Mouse (Mus musculus): ENCODE results near the gene Gm5148. TPM values are rescaled to one million over a fixed set of nuclear protein-coding genes. Genes with fewer than 3 reads are reported as not detected.

The Gm5148 gene
- total and polyA plus RNA-seq, 2 experiments from 2014 or later: 1.8 TPM; not detected in 1

GRCm38 (mm10) chr3:37726501-37727140, 2.3 kb upstream of the Gm5148 start:
- ATAC-seq (ENCODE audit: insufficient read depth, low read depth) (no peak), DNase-seq (ENCODE audit: low spot score) (no peak)
- Histone ChIP-seq H3K4me2 (ENCODE audit: low read depth, low read length) (no peak overlapping the region), H3K9ac (replicated peaks; ENCODE audit: low read depth, low read length) (no peak overlapping the region), H3K27ac (ENCODE audit: low read depth) (no peak overlapping the region), H3K9me3 (replicated peaks; ENCODE audit: control insufficient read depth, low read length) (no peaks in the 10 kb centered on the region), H3K4me3 (ENCODE audit: low read depth, low read length) (no peak overlapping the region), H3K4me1 (ENCODE audit: control insufficient read depth, insufficient read depth) (peaks cover 16% of the 10 kb centered on the region), H3K36me3 (replicated peaks; ENCODE audit: control insufficient read depth, insufficient read depth, low read length) (no peaks in the 10 kb centered on the region), H3K27me3 (ENCODE audit: control insufficient read depth, insufficient read depth, low read length) (no peaks in the 10 kb centered on the region)
- TF ChIP-seq CTCF (IDR thresholded peaks at IDR 0.05; ENCODE audit: low read depth): no peak
- WGBS: 59% methylated on average over 4 of the region's 4 CpGs

DNA sequence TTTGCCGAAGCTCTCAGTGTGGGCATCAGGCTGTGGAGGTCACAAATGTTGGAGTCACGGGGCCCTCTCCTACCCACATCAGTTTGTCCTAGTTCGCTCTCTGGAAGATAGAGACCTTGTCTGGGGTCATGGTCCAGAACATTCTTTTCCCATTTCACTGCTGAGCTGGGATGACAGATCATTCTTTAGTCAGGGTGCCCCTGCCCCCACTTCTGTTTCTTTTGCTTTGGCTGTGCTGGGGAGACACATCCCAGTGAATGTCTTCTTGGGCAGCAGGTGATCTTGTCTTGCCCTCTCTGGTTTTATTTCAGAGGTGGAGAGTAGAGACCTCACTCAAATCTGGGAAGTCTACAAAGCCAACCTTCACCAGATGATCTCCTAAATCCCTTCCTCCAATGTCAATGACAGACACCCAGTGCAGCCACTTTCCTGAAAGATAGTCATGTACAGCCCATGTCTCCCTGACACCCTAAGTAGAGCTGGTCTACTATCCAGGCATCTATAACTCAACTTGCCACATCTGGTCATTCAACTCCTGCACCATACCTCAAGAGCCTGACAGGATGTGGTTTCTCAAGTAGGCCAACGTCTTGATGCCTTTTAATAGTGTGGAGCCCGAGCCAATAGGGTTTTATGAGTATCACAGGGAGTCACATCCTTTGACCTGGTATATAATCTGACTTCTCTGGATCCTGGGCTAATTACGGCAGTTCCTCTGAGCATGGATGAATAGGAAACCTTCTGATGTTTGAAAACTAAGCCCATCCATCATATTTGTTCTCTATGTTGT, 851 bp upstream of the Gm5148 start:
- no peak for ATAC-seq (ENCODE audit: insufficient read depth, low read depth)

DNA sequence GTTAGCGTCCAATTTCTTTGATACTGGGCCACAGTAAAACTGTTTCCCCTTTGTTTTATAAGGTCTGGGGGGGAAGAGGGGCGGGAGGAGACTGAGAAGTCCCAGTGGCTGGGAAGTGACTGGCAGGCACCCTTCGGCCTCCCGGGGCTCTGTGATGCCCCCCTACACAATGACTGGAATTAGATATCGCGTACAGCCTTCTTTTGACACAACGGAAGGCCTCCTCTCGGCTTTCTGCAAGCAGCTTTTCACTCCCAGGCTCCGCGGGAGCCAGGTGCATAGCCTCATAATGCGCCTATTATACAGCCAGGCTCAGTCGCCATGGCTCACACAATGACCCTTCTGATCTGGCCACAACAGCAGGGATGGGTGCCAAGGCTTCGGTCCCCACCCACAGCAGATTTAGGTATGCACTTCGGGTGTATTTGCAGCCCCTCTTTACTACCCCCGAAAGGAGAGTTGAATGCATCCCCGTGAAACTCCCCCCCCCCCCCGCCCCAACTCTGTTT, 574 bp downstream of the Gm5148 start:
- WGBS: 8% methylated on average over 17 of the region's 17 CpGs
- DNase-seq (ENCODE audit: low spot score) (no peak), ATAC-seq (ENCODE audit: insufficient read depth, low read depth) (no peak)
- TF ChIP-seq CTCF (IDR thresholded peaks at IDR 0.05; ENCODE audit: low read depth) (no peak), EP300 (IDR thresholded peaks at IDR 0.05; ENCODE audit: low read depth) (no peak)
- Histone ChIP-seq H3K4me3 (ENCODE audit: low read depth, low read length) (peak overlapping the region; percentile 40), H3K27ac (ENCODE audit: low read depth) (no peak overlapping the region), H3K4me2 (ENCODE audit: low read depth, low read length) (peak overlapping the region; percentile 68), H3K27me3 (ENCODE audit: control insufficient read depth, insufficient read depth, low read length) (no peaks in the 10 kb centered on the region), H3K9ac (replicated peaks; ENCODE audit: low read depth, low read length) (0 out of 2 replicates have a peak overlapping the region, but pooled peaks have one; percentile 15), H3K36me3 (replicated peaks; ENCODE audit: control insufficient read depth, insufficient read depth, low read length) (no peaks in the 10 kb centered on the region), H3K4me1 (ENCODE audit: control insufficient read depth, insufficient read depth) (peaks cover 9% of the 10 kb centered on the region), H3K9me3 (replicated peaks; ENCODE audit: control insufficient read depth, low read length) (no peaks in the 10 kb centered on the region)

More for the DNA sequence above, 851 bp upstream of the Gm5148 start:
- H3K4me2 ChIP-seq (ENCODE audit: low read depth, low read length): no peak overlapping the region
- H3K36me3 ChIP-seq (replicated peaks; ENCODE audit: control insufficient read depth, insufficient read depth, low read length): no peaks in the 10 kb centered on the region
- H3K27me3 ChIP-seq (ENCODE audit: control insufficient read depth, insufficient read depth, low read length): no peaks in the 10 kb centered on the region
- no peak for DNase-seq (ENCODE audit: low spot score)
- H3K4me1 ChIP-seq (ENCODE audit: control insufficient read depth, insufficient read depth): peaks cover 16% of the 10 kb centered on the region
- no peak overlapping the region for H3K4me3 ChIP-seq (ENCODE audit: low read depth, low read length)
- H3K27ac ChIP-seq (ENCODE audit: low read depth): no peak overlapping the region
- H3K9me3 ChIP-seq (replicated peaks; ENCODE audit: control insufficient read depth, low read length): no peaks in the 10 kb centered on the region
- no peak overlapping the region for H3K9ac ChIP-seq (replicated peaks; ENCODE audit: low read depth, low read length)
- TF ChIP-seq CTCF (IDR thresholded peaks at IDR 0.05; ENCODE audit: low read depth): no peak
- no peak for TF ChIP-seq EP300 (IDR thresholded peaks at IDR 0.05; ENCODE audit: low read depth)
- 82% methylated on average over 6 of the region's 6 CpGs for WGBS

DNA sequence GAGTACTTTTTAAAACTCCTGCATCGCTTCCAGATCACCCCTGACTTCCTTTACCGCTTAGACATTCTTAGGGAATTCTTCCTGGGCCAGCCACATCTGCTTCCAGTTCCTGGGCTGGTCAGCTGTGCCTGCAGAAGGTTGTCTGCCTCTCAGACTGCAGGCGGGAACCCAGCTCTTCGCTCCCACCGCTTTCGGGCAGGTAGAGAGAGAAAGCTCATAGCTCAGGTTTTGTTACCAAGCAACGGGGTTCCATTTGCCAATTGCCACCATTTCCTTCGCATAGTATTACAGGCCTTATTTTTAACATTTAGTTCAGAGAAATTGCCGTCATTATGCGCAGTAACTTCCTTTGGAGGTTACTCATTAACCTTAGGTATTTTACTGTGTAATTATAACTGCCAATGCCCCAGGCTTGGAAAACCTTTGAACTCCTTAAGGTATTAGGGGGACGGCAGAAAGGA, 1.2 kb downstream of the Gm5148 start:
- Histone ChIP-seq H3K4me1 (ENCODE audit: control insufficient read depth, insufficient read depth) (0 out of 2 replicates have a peak, but pooled peaks cover 4% of the 10 kb centered on the region), H3K4me2 (ENCODE audit: low read depth, low read length) (peak overlapping the region; percentile 68), H3K36me3 (replicated peaks; ENCODE audit: control insufficient read depth, insufficient read depth, low read length) (no peaks in the 10 kb centered on the region), H3K4me3 (ENCODE audit: low read depth, low read length) (peak overlapping the region; percentile 40; the same call in 1 of the 2 replicates), H3K9ac (replicated peaks; ENCODE audit: low read depth, low read length) (0 out of 2 replicates have a peak overlapping the region, but pooled peaks have one; percentile 15), H3K27ac (ENCODE audit: low read depth) (no peak overlapping the region), H3K27me3 (ENCODE audit: control insufficient read depth, insufficient read depth, low read length) (no peaks in the 10 kb centered on the region), H3K9me3 (replicated peaks; ENCODE audit: control insufficient read depth, low read length) (no peaks in the 10 kb centered on the region)
- no peak for ATAC-seq (ENCODE audit: insufficient read depth, low read depth)
- 33% methylated on average over 11 of the region's 11 CpGs for WGBS
- TF ChIP-seq EP300 (IDR thresholded peaks at IDR 0.05; ENCODE audit: low read depth): no peak
- no peak for TF ChIP-seq CTCF (IDR thresholded peaks at IDR 0.05; ENCODE audit: low read depth)
- DNase-seq (ENCODE audit: low spot score): no peak

DNA sequence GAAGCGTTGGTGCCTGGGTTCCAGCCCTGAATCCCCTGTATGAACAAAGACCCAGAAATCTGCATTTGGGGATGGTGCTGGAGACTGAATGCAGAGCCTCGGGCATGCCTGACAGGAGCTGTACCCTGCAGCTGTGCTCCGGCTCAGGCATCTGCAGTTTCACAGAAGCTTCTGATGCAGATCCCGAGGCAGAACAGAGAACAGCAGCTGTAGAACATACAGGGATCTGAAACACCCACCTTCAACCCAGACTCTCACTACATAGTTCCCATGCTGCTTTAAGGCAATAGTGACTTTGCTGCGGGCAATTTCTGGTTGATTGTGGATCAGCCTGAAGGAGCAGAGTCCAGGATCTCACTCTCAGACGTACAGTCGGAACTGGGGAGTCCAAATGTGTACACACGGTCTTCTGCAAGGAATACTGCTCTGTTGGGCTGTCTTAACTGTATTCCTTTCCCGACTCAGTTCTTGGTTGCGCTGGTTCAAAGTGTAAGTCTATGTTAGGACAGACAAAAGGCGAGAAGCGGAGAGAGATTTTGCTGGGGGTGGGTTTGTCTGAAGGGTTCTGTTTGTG, 1.7 kb downstream of the Gm5148 start:
- H3K27me3 ChIP-seq (ENCODE audit: control insufficient read depth, insufficient read depth, low read length): no peaks in the 10 kb centered on the region
- DNase-seq (ENCODE audit: low spot score): no peak
- H3K36me3 ChIP-seq (replicated peaks; ENCODE audit: control insufficient read depth, insufficient read depth, low read length): no peaks in the 10 kb centered on the region
- 68% methylated on average over 12 of the region's 12 CpGs for WGBS
- no peak overlapping the region for H3K9ac ChIP-seq (replicated peaks; ENCODE audit: low read depth, low read length)
- 0 out of 2 replicates have a peak, but pooled peaks cover 4% of the 10 kb centered on the region for H3K4me1 ChIP-seq (ENCODE audit: control insufficient read depth, insufficient read depth)
- H3K4me2 ChIP-seq (ENCODE audit: low read depth, low read length): no peak overlapping the region
- H3K9me3 ChIP-seq (replicated peaks; ENCODE audit: control insufficient read depth, low read length): no peaks in the 10 kb centered on the region
- no peak for ATAC-seq (ENCODE audit: insufficient read depth, low read depth)
- TF ChIP-seq EP300 (IDR thresholded peaks at IDR 0.05; ENCODE audit: low read depth) (no peak), CTCF (IDR thresholded peaks at IDR 0.05; ENCODE audit: low read depth) (no peak)
- no peak overlapping the region for H3K4me3 ChIP-seq (ENCODE audit: low read depth, low read length)
- no peak overlapping the region for H3K27ac ChIP-seq (ENCODE audit: low read depth)
